Mouse (Mus musculus) G1E (cell line): ENCODE results near the gene Apom. TPM values are rescaled to one million over a fixed set of nuclear protein-coding genes. Genes with fewer than 3 reads are reported as not detected.

Experiments used
- ATAC-seq: 2 replicates; pipeline ENCODE4 v1.8.0; 2016; ENCODE audit warnings: mild to moderate bottlenecking; ENCODE audit not compliant: insufficient number of reproducible peaks, poor library complexity, low FRiP score, severe bottlenecking; ENCODE audit errors: extremely low read depth
- DNase-seq: peaks from one replicate; pipeline ENCODE4 v3.0.0; 2012; ENCODE audit warnings: low spot score
- H3K27me3 ChIP-seq: 2 replicates; pipeline ENCODE4 v1.6.1; 2012; ENCODE audit warnings: mild to moderate bottlenecking, low read length, inconsistent platforms; ENCODE audit not compliant: insufficient read depth
- H3K36me3 ChIP-seq: replicated peaks from 2 replicates; pipeline ENCODE3; 2012; ENCODE audit warnings: mild to moderate bottlenecking, inconsistent platforms
- H3K4me1 ChIP-seq: 2 replicates; pipeline ENCODE4 v1.6.1; 2012; ENCODE audit warnings: low read depth, low read length, inconsistent platforms, mixed read lengths; ENCODE audit not compliant: insufficient read depth
- H3K4me3 ChIP-seq: 2 replicates; pipeline ENCODE4 v1.5.1; 2012; ENCODE audit warnings: low read depth, mild to moderate bottlenecking, inconsistent platforms, low read length, moderate library complexity, mixed read lengths
- H3K9me3 ChIP-seq: replicated peaks from 2 replicates; pipeline ENCODE4 v1.6.1; 2012; ENCODE audit warnings: inconsistent platforms
- CTCF ChIP-seq: IDR thresholded peaks from 2 replicates; pipeline ENCODE4 v1.5.1; 2012; ENCODE audit warnings: low read depth, low read length, inconsistent platforms, mixed read lengths
- GATA1 ChIP-seq: IDR thresholded peaks from 2 replicates; pipeline ENCODE4 v1.6.1; 2012; ENCODE audit warnings: borderline replicate concordance, low read length, inconsistent platforms, mixed read lengths
- GATA2 ChIP-seq: IDR thresholded peaks from 2 replicates; pipeline ENCODE4 v1.6.1; 2012; ENCODE audit warnings: low read depth, low read length, inconsistent platforms, borderline replicate concordance
- POLR2AphosphoS5 ChIP-seq: IDR thresholded peaks from 2 replicates; pipeline ENCODE4 v1.6.1; 2012; ENCODE audit warnings: low read depth, low read length, inconsistent platforms; ENCODE audit not compliant: insufficient replicate concordance
- TAL1 ChIP-seq: conservative IDR thresholded peaks from 2 replicates; pipeline ENCODE4 v1.6.1; 2012; ENCODE audit warnings: low read depth, low read length, inconsistent platforms, mixed read lengths
- polyA plus RNA-seq: library from polyadenylated mRNA; stranded (reverse); fragments of >175 nt; gene quantifications from 2 replicates; pipeline ENCODE4 v1.2.3, GENCODE M21; 2012
- total RNA-seq, 2 experiments: library from RNA; stranded (forward) in 1 of 2; stranded (reverse) in 1 of 2; fragments of 200-1000 nt in 1 of 2; fragments of >200 nt in 1 of 2; fragmentation: Nextera tagmentation in 1 of 2; gene quantifications; 2 replicates each; pipeline ENCODE4 v1.2.3; 2014 to 2017

Apom gene
- total and polyA plus RNA-seq, 3 experiments: 0.10 to 0.22 TPM; not detected in 1

GRCm38 (mm10) chr17:35133517-35133916 lies 1.7 kb upstream of the Apom start:
- H3K36me3 ChIP-seq: peaks cover 55% of the 10 kb centered on the region
- ATAC-seq (no peak), DNase-seq (no peak)
- H3K4me3 ChIP-seq: no peak overlapping the region; the same call in 1 of the 2 replicates
- peaks cover 42% of the 10 kb centered on the region for H3K4me1 ChIP-seq
- no peak for TF ChIP-seq POLR2AphosphoS5
- TF ChIP-seq GATA2: no peak
- no peak for TF ChIP-seq CTCF
- no peak for TF ChIP-seq GATA1
- TF ChIP-seq TAL1: no peak
- no peaks in the 10 kb centered on the region for H3K27me3 ChIP-seq
- H3K9me3 ChIP-seq: no peaks in the 10 kb centered on the region

- DNase-seq: no peak
- H3K27me3 ChIP-seq: no peaks in the 10 kb centered on the region
- ATAC-seq: no peak
- H3K4me3 ChIP-seq: no peak overlapping the region
- peaks cover 54% of the 10 kb centered on the region for H3K36me3 ChIP-seq
- TF ChIP-seq CTCF (no peak), POLR2AphosphoS5 (no peak), GATA1 (no peak), GATA2 (no peak), TAL1 (no peak)
- H3K9me3 ChIP-seq: no peaks in the 10 kb centered on the region
- peaks cover 41% of the 10 kb centered on the region for H3K4me1 ChIP-seq
Observed at GRCm38 (mm10) chr17:35132174-35132560, 317 bp upstream of the Apom start.

- H3K4me3 ChIP-seq: no peak overlapping the region
Observed at GRCm38 (mm10) chr17:35131038-35131437, 812 bp downstream of the Apom start.

GRCm38 (mm10) chr17:35128996-35129395 lies 2.9 kb downstream of the Apom start:
- H3K27me3 ChIP-seq: no peaks in the 10 kb centered on the region

More at GRCm38 (mm10) chr17:35131038-35131437, 812 bp downstream of the Apom start:
- Histone ChIP-seq H3K4me1 (peaks cover 40% of the 10 kb centered on the region), H3K36me3 (peaks cover 52% of the 10 kb centered on the region), H3K27me3 (no peaks in the 10 kb centered on the region), H3K9me3 (no peaks in the 10 kb centered on the region)
- DNase-seq (no peak), ATAC-seq (no peak)
- TF ChIP-seq GATA2 (no peak), CTCF (no peak), POLR2AphosphoS5 (no peak), GATA1 (no peak), TAL1 (no peak)

GRCm38 (mm10) chr17:35127017-35127416 lies 4.8 kb downstream of the Apom start:
- ATAC-seq (no peak), DNase-seq (no peak)
- no peaks in the 10 kb centered on the region for H3K9me3 ChIP-seq
- TF ChIP-seq TAL1: no peak
- TF ChIP-seq GATA1: no peak
- no peak for TF ChIP-seq GATA2
- no peak for TF ChIP-seq POLR2AphosphoS5
- peaks cover 68% of the 10 kb centered on the region for H3K4me1 ChIP-seq
- H3K36me3 ChIP-seq: peaks cover 75% of the 10 kb centered on the region
- H3K4me3 ChIP-seq: peak overlapping the region; percentile 78
- no peaks in the 10 kb centered on the region for H3K27me3 ChIP-seq

More at GRCm38 (mm10) chr17:35128996-35129395, 2.9 kb downstream of the Apom start:
- Histone ChIP-seq H3K36me3 (peaks cover 66% of the 10 kb centered on the region), H3K4me3 (no peak overlapping the region; the same call in 1 of the 2 replicates), H3K9me3 (no peaks in the 10 kb centered on the region), H3K4me1 (peaks cover 56% of the 10 kb centered on the region)
- TF ChIP-seq GATA1 (no peak), POLR2AphosphoS5 (no peak), CTCF (no peak), TAL1 (no peak)
- ATAC-seq (no peak), DNase-seq (no peak)

- H3K36me3 ChIP-seq: peaks cover 68% of the 10 kb centered on the region
- H3K4me1 ChIP-seq: peaks cover 73% of the 10 kb centered on the region
- peak within 1 kb of the TSS; percentile 78 for H3K4me3 ChIP-seq
- H3K27me3 ChIP-seq: no peaks in the 10 kb centered on the region
- DNase-seq: peak; percentile 83
- H3K9me3 ChIP-seq: no peaks in the 10 kb centered on the region
- peak; percentile 23; the same call in 1 of the 2 replicates for ATAC-seq
- TF ChIP-seq POLR2AphosphoS5: no peak
Observed at GRCm38 (mm10) chr17:35126206-35126611, 5.6 kb downstream of the Apom start, which contains the start of gene D17H6S53E. D17H6S53E (plus strand) TSS chr17:35126373.
